Mouse (Mus musculus) testis, adult 2 months (tissue): Measurements from ENCODE around the gene Ywhab. TPM values are rescaled to one million over a fixed set of nuclear protein-coding genes. Genes with fewer than 3 reads are reported as not detected.

Source experiments
- H3K27ac ChIP-seq: fragments of 200-500 bp; 2 replicates; pipeline ENCODE4 v1.5.1; 2012; ENCODE audit warnings: low read depth, low read length; ENCODE audit not compliant: control insufficient read depth, insufficient read depth
- H3K27me3 ChIP-seq: fragments of 200-500 bp; 2 replicates; pipeline ENCODE4 v1.6.1; 2012; ENCODE audit warnings: mild to moderate bottlenecking, low read length, moderate library complexity; ENCODE audit not compliant: control insufficient read depth, insufficient read depth
- H3K36me3 ChIP-seq: fragments of 200-500 bp; 2 replicates; pipeline ENCODE4 v1.6.1; 2012; ENCODE audit warnings: mild to moderate bottlenecking, low read length; ENCODE audit not compliant: control insufficient read depth, insufficient read depth
- H3K4me1 ChIP-seq: fragments of 200-500 bp; 2 replicates; pipeline ENCODE4 v1.6.1; 2012; ENCODE audit warnings: low read length; ENCODE audit not compliant: control insufficient read depth, insufficient read depth
- H3K4me3 ChIP-seq: fragments of 200-500 bp; 2 replicates; pipeline ENCODE4 v1.5.1; 2012; ENCODE audit warnings: low read depth, mild to moderate bottlenecking, low read length, moderate library complexity, mixed read lengths; ENCODE audit not compliant: control insufficient read depth
- CTCF ChIP-seq: fragments of 200-500 bp; IDR thresholded peaks from 2 replicates; pipeline ENCODE4 v1.5.1; 2012; ENCODE audit warnings: low read depth, mild to moderate bottlenecking, inconsistent platforms, low read length, moderate library complexity; ENCODE audit not compliant: control insufficient read depth, insufficient read depth, insufficient replicate concordance
- POLR2A ChIP-seq: fragments of 200-500 bp; IDR thresholded peaks from 2 replicates; pipeline ENCODE4 v1.6.1; 2012; ENCODE audit warnings: low read depth, mild to moderate bottlenecking, inconsistent platforms, low read length, moderate library complexity; ENCODE audit not compliant: control insufficient read depth
- polyA plus RNA-seq: library from polyadenylated mRNA; depleted of rRNA; stranded (reverse); fragments of >200 nt; gene quantifications from 2 replicates; pipeline ENCODE4 v1.2.3, GENCODE M21; 2012

The Ywhab gene
- polyA plus RNA-seq, 1 experiment, result 15.7 TPM

DNA sequence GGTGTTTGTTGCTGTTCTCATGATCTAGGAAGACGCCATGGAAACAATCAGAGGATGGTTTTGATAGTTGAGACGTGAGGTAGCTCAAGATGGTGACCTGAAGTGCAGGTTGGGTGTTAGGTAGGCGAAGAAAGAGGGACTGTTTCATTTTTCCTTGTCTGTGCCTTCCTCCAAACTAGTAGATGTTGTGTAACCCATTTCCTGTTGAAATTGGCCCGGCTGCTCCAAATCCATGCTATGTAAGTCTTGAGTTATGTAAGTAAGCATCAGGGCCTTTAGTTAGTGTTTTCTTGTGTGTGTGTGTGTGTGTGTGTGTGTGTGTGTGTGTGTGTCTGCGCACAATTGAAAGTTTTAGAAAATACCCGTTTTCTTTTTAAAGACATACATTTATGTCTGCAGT lies 14.5 kb downstream of the Ywhab start:
- no peak overlapping the region for H3K4me3 ChIP-seq
- H3K4me1 ChIP-seq, result no peaks in the 10 kb centered on the region; the same call in 1 of the 2 replicates
- H3K36me3 ChIP-seq, result peaks cover 1% of the 10 kb centered on the region
- no peak overlapping the region for H3K27ac ChIP-seq
- no peaks in the 10 kb centered on the region for H3K27me3 ChIP-seq
- no peak for TF ChIP-seq CTCF
- no peak for TF ChIP-seq POLR2A

DNA sequence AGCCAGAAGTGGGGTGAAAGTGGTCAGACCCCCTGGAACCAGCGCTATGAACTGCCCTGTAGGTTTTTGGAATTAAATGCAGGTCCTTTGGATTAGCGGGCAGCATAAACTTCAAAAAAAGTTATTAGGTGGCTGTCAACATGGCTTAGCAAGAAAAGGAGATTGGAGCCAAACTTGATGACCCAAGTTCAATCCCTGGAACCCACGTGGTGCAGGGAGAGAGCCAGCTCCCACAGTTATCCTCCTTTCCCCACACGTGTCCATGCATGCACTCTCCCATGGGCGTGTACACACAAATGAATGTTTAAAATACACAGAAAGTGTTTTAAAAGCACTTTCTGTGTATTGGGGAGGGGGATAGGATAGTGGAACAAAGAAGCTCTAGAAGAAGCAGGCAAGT lies 15.7 kb downstream of the Ywhab start:
- Histone ChIP-seq H3K27me3 (no peaks in the 10 kb centered on the region), H3K4me1 (no peaks in the 10 kb centered on the region), H3K27ac (no peak overlapping the region), H3K4me3 (no peak overlapping the region), H3K36me3 (peaks cover 1% of the 10 kb centered on the region)
- TF ChIP-seq POLR2A (no peak), CTCF (no peak)

DNA sequence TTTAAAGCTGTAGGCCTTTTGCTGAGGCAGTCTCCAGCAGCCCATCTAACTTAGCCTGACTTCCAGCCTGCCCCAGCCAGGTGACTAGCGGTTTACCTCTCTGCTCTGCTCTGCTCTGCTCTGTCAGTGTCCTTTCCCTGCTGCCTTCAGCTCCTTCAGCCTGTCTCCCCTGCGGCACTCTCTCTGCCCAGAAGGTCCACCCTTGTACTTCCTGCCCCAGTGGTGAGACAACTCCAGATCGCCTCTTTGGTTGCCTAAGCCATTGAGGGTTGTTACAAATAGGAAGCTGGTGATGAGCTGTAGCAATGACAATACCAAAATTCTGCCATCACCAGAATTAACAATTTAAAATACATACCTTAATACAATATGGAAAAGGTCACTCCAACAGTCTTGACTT lies 16.2 kb downstream of the Ywhab start:
- H3K4me3 ChIP-seq, result no peak overlapping the region
- H3K4me1 ChIP-seq, result no peaks in the 10 kb centered on the region
- H3K27ac ChIP-seq, result no peak overlapping the region
- no peaks in the 10 kb centered on the region for H3K27me3 ChIP-seq
- H3K36me3 ChIP-seq, result peaks cover 1% of the 10 kb centered on the region
- TF ChIP-seq POLR2A, result no peak
- TF ChIP-seq CTCF, result no peak

DNA sequence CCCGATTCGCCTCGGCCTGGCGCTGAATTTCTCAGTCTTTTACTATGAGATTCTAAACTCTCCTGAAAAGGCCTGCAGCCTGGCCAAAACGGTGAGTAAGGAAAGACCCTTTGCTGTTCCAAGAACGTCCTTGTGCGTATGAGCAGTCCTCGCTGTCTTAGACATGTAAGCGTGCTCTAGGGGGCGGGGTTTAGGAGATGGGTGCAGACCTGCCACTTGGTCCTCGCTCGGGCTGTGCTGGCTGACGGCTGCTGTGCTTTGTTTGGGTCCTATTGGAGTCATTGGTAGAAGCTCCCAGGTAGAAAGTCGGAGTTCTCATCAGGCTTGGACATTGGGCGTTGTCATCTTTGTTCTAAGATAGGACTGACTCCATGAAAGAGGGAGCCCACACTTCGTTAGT lies 20.5 kb downstream of the Ywhab start:
- peaks cover 4% of the 10 kb centered on the region for H3K36me3 ChIP-seq
- no peak overlapping the region for H3K4me3 ChIP-seq
- H3K4me1 ChIP-seq, result no peaks in the 10 kb centered on the region
- no peak overlapping the region for H3K27ac ChIP-seq
- H3K27me3 ChIP-seq, result no peaks in the 10 kb centered on the region
- TF ChIP-seq CTCF (no peak), POLR2A (no peak)

DNA sequence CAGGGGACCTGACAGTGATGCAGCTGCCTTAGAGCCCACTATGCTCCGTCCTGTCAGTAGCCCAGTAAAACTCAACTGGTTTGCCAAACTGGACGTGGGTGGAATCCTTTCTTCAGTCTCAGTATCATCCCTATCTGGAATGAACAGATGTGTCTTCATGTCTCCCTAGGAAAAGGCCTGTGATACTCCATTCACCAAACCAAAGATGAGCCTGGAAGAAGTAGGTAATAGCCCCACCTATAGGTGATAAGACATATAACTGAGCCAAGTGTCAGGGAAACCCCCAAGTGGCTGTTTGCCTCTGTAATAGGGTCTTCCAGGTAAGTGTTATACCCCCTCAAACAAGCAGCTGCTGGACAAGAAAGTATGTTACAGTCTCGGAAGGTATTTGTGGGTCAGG lies 24.1 kb downstream of the Ywhab start:
- Histone ChIP-seq H3K27me3 (no peaks in the 10 kb centered on the region), H3K4me1 (no peaks in the 10 kb centered on the region), H3K4me3 (no peak overlapping the region), H3K27ac (no peak overlapping the region), H3K36me3 (peaks cover 3% of the 10 kb centered on the region)
- TF ChIP-seq POLR2A (no peak), CTCF (no peak)

DNA sequence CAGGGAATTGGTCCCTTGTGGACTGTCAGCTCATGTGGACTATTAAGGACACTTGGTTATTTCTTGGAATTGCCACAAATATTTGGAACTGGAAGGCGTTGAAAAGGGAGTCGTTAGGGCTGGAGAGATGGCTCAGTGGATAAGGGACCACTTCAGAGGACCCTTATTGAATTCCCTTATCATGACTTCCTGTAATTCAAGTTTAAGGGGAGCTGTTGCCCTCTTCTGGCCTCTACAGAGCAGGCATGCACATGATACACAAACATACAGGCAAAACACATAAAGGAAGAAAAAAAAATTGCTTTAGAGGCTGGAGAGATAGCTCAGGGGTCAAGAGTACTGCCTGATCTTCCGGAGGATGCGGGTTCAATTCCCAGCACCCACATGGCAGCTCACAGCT lies 25.2 kb downstream of the Ywhab start:
- Histone ChIP-seq H3K27ac (no peak overlapping the region), H3K4me3 (no peak overlapping the region), H3K27me3 (no peaks in the 10 kb centered on the region), H3K4me1 (no peaks in the 10 kb centered on the region), H3K36me3 (peaks cover 3% of the 10 kb centered on the region)
- TF ChIP-seq POLR2A, result no peak

DNA sequence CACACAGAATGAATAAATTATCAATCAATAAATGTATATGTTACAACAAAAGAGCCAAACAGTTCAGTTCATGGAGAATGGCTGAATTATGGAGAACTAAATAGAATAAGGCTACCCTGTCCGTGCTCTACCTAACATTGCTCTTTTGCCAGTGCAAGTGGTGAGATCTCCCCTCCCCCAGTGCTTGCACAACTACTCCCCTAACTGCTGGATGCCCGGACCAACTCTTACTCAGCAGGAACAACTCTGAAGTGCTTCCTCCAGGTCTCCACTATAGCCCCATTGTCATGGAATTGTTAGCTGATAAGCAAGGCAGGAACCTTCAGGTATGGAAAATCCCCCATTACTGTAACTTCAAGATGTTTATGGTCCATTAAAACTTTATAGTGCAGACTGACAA lies 27.3 kb downstream of the Ywhab start:
- H3K27me3 ChIP-seq, result no peaks in the 10 kb centered on the region
- peaks cover 3% of the 10 kb centered on the region for H3K36me3 ChIP-seq
- H3K27ac ChIP-seq, result no peak overlapping the region
- TF ChIP-seq POLR2A, result no peak
- H3K4me3 ChIP-seq, result no peak overlapping the region
- no peaks in the 10 kb centered on the region for H3K4me1 ChIP-seq

DNA sequence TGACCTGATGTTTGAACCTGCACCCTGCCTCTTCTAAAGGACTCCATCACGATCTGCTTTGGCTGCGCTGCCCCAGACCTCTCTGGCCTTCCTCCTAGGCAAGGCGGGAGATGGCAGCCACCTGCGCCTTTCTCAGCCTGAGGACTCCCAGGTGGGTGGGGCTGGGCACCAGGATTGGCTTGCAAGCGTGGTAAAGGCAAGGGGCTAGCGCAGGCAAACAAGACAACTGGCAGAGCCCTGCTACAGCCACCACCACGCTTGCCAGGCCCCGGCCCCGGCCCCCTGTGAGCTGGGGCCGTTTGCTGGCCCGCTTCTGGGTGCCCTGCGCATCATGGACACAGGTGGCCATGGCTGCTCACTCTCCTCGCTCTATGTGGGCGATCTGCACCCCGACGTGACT lies 30.4 kb downstream of the Ywhab start, which contains the start of gene Pabpc1l:
Gene Pabpc1l (plus strand): TSS at position 301 of the 400 bp plus-strand sequence.
- Histone ChIP-seq H3K4me3 (no peak within 1 kb of the TSS), H3K4me1 (no peaks in the 10 kb centered on the region), H3K27me3 (no peaks in the 10 kb centered on the region), H3K27ac (no peak within 1 kb of the TSS), H3K36me3 (no peaks in the 10 kb centered on the region)
- TF ChIP-seq CTCF (no peak), POLR2A (no peak)
